Mouse (Mus musculus): ENCODE data around the gene Nucks1. TPM values are rescaled to one million over a fixed set of nuclear protein-coding genes. Genes with fewer than 3 reads are reported as not detected.
"Not testable (repeated sequence)": the region's sequence is repeated elsewhere in the genome, so short reads cannot be mapped to it uniquely, and the experiment has no call there.

The Nucks1 gene
- polyA plus RNA-seq, 1 experiment from 2014 or later: 59.4 TPM

- Histone ChIP-seq H3K36me3 (ENCODE audit: control insufficient read depth, insufficient read depth) (no peaks in the 10 kb centered on the region), H3K9me3 (ENCODE audit: control insufficient read depth, low read length) (no peaks in the 10 kb centered on the region), H3K4me3 (replicated peaks; ENCODE audit: low read length) (no peak overlapping the region), H3K27me3 (replicated peaks; ENCODE audit: control insufficient read depth, insufficient read depth, low read length) (no peaks in the 10 kb centered on the region), H3K4me2 (ENCODE audit: low read length) (no peak overlapping the region), H3K9ac (replicated peaks; ENCODE audit: low read depth, low read length) (no peak overlapping the region), H3K4me1 (replicated peaks; ENCODE audit: control insufficient read depth, insufficient read depth, low read length) (peaks cover 3% of the 10 kb centered on the region), H3K27ac (ENCODE audit: low read length) (no peak overlapping the region)
- no peak for ATAC-seq
- WGBS: 63% methylated on average over 2 of the region's 2 CpGs
These were observed 27.5 kb upstream of the Nucks1 start for GRCm38 (mm10) chr1:131882787-131883186.

DNA sequence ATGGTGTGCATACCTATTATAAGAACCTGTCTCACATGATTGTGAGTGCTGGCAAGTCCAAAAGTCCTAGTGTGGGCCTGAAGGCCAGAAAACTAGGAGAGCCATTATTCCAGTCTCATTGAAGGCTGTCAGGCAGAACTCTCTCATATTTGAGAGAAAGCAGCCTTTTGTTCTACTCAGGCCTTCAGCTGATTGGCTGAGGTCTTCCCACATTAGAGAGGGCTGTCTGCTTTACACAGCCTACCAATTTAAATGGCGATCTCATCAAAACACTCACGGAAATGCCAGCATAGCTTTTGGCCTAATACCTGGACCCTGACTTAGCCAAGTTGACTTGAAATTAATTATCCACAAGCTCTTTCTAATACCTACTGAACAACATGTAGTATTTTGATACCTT, 24.2 kb upstream of the Nucks1 start:
- H3K27me3 ChIP-seq (replicated peaks; ENCODE audit: control insufficient read depth, insufficient read depth, low read length): no peaks in the 10 kb centered on the region
- no peaks in the 10 kb centered on the region for H3K36me3 ChIP-seq (ENCODE audit: control insufficient read depth, insufficient read depth)
- no peak overlapping the region for H3K9ac ChIP-seq (replicated peaks; ENCODE audit: low read depth, low read length)
- H3K4me2 ChIP-seq (ENCODE audit: low read length): no peak overlapping the region
- 32% methylated on average over 2 of the region's 2 CpGs for WGBS
- peak overlapping the region; percentile 62 for H3K27ac ChIP-seq (ENCODE audit: low read length)
- H3K9me3 ChIP-seq (ENCODE audit: control insufficient read depth, low read length): no peaks in the 10 kb centered on the region
- H3K4me1 ChIP-seq (replicated peaks; ENCODE audit: control insufficient read depth, insufficient read depth, low read length): peaks cover 3% of the 10 kb centered on the region
- peak; percentile 64; the same call in 1 of the 2 replicates for ATAC-seq
- no peak overlapping the region for H3K4me3 ChIP-seq (replicated peaks; ENCODE audit: low read length)

DNA sequence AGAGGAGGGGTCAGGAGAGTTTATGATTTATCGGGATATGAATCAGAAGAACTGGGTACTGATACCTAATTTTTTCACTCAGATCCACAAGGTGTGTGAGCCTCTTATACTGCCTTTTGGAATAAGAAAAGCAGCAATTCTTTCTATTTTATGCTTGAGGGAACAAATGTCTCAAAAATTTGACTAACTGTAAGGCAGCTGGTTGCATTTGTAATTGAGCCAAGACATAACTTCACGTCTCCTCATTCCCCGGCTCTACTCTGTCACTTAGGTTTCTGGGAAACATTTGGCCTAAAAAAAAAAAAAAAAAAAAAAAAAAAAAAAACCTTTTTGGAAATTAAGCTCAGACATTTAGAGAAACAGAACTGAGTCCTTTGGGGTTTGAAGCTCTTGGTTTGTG, 23.7 kb upstream of the Nucks1 start:
- Histone ChIP-seq H3K36me3 (ENCODE audit: control insufficient read depth, insufficient read depth) (no peaks in the 10 kb centered on the region), H3K9ac (replicated peaks; ENCODE audit: low read depth, low read length) (no peak overlapping the region), H3K4me2 (ENCODE audit: low read length) (no peak overlapping the region), H3K4me3 (replicated peaks; ENCODE audit: low read length) (no peak overlapping the region), H3K4me1 (replicated peaks; ENCODE audit: control insufficient read depth, insufficient read depth, low read length) (peaks cover 3% of the 10 kb centered on the region), H3K27me3 (replicated peaks; ENCODE audit: control insufficient read depth, insufficient read depth, low read length) (no peaks in the 10 kb centered on the region), H3K9me3 (ENCODE audit: control insufficient read depth, low read length) (no peaks in the 10 kb centered on the region), H3K27ac (ENCODE audit: low read length) (peak overlapping the region; percentile 62)
- ATAC-seq: peak; percentile 52; the same call in 1 of the 2 replicates
- WGBS: 58% methylated on average over 3 of the region's 3 CpGs

- no peak overlapping the region for H3K4me2 ChIP-seq (ENCODE audit: low read length)
- H3K36me3 ChIP-seq (ENCODE audit: control insufficient read depth, insufficient read depth): no peaks in the 10 kb centered on the region
- peaks cover 3% of the 10 kb centered on the region for H3K4me1 ChIP-seq (replicated peaks; ENCODE audit: control insufficient read depth, insufficient read depth, low read length)
- no peak overlapping the region for H3K4me3 ChIP-seq (replicated peaks; ENCODE audit: low read length)
- no peak overlapping the region for H3K27ac ChIP-seq (ENCODE audit: low read length)
- H3K9ac ChIP-seq (replicated peaks; ENCODE audit: low read depth, low read length): no peak overlapping the region
- no peaks in the 10 kb centered on the region for H3K9me3 ChIP-seq (ENCODE audit: control insufficient read depth, low read length)
- ATAC-seq: no peak
- WGBS: 83% methylated on average over 6 of the region's 6 CpGs
- H3K27me3 ChIP-seq (replicated peaks; ENCODE audit: control insufficient read depth, insufficient read depth, low read length): no peaks in the 10 kb centered on the region
These were observed 20.2 kb upstream of the Nucks1 start for GRCm38 (mm10) chr1:131890043-131890658.

DNA sequence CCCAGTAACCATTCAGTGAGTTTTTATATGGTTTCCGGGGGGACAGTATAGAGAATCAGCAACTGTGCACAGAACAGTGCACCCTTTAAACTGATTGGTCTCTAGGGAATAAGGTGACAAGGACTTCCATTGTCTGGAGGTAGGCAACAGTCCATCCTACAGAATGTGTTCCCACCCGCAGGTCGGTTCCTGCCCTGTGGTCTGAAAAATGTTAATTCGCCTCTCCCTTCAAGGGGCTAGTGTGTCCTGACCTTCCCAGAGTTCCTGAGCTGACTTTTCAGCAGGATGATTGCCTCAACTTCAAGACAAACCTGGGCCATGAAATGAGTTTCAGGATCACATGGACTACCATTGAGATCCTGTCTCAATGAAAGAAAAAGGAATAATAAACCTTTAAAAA, 18.9 kb upstream of the Nucks1 start:
- Histone ChIP-seq H3K36me3 (ENCODE audit: control insufficient read depth, insufficient read depth) (no peaks in the 10 kb centered on the region), H3K27me3 (replicated peaks; ENCODE audit: control insufficient read depth, insufficient read depth, low read length) (no peaks in the 10 kb centered on the region), H3K9ac (replicated peaks; ENCODE audit: low read depth, low read length) (no peak overlapping the region), H3K4me3 (replicated peaks; ENCODE audit: low read length) (no peak overlapping the region), H3K4me1 (replicated peaks; ENCODE audit: control insufficient read depth, insufficient read depth, low read length) (peaks cover 3% of the 10 kb centered on the region), H3K4me2 (ENCODE audit: low read length) (no peak overlapping the region), H3K9me3 (ENCODE audit: control insufficient read depth, low read length) (no peaks in the 10 kb centered on the region), H3K27ac (ENCODE audit: low read length) (no peak overlapping the region)
- no peak for ATAC-seq
- WGBS: 76% methylated on average over 4 of the region's 4 CpGs

DNA sequence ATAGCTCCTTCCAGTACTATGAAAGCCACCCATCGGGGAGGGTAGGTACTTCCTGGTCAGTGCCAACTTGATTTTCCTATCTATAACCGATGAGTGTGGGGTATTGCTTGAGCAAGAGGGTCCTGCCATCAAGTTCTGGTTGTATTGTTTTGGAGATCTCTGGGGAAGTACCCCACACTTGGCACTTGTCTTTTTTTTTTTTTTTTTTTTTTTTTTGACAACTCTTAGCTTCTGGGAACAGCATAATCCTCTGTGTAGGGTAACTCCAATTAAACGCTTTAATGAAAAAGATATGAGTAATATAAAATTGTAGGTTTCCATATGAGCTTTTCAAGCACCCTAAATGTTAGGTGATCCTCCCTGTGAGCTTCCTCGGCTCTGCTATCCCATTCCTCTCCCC, 7.7 kb upstream of the Nucks1 start:
- H3K4me1 ChIP-seq (replicated peaks; ENCODE audit: control insufficient read depth, insufficient read depth, low read length): no peaks in the 10 kb centered on the region
- H3K4me2 ChIP-seq (ENCODE audit: low read length): no peak overlapping the region
- WGBS: 94% methylated on average over 4 of the region's 4 CpGs
- no peaks in the 10 kb centered on the region for H3K9me3 ChIP-seq (ENCODE audit: control insufficient read depth, low read length)
- peaks cover 6% of the 10 kb centered on the region; the same call in 1 of the 2 replicates for H3K27me3 ChIP-seq (replicated peaks; ENCODE audit: control insufficient read depth, insufficient read depth, low read length)
- no peak overlapping the region for H3K4me3 ChIP-seq (replicated peaks; ENCODE audit: low read length)
- no peak overlapping the region for H3K27ac ChIP-seq (ENCODE audit: low read length)
- H3K36me3 ChIP-seq (ENCODE audit: control insufficient read depth, insufficient read depth): no peaks in the 10 kb centered on the region
- no peak overlapping the region for H3K9ac ChIP-seq (replicated peaks; ENCODE audit: low read depth, low read length)
- ATAC-seq: no peak

DNA sequence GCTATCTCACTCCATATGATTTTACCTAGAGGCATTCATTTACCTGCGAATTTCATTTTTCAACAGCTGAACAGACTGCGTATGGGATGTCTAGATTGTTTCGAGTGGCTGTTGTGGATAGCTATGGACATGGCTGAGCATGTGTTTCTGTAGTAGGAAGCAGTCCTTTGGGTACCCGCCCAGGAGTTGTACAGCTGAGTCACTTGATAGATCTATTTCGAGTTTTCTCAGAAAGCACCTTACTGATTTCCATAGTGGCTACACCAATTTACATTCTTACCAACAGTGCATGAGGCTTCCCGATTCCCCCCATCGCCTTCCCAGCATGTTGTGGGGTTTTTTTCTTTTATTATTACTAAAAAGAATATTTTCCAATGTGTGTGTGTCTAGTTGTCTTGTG, 7.1 kb upstream of the Nucks1 start:
- H3K27ac ChIP-seq (ENCODE audit: low read length): no peak overlapping the region
- H3K4me2 ChIP-seq (ENCODE audit: low read length): no peak overlapping the region
- no peak overlapping the region for H3K9ac ChIP-seq (replicated peaks; ENCODE audit: low read depth, low read length)
- no peaks in the 10 kb centered on the region for H3K36me3 ChIP-seq (ENCODE audit: control insufficient read depth, insufficient read depth)
- H3K27me3 ChIP-seq (replicated peaks; ENCODE audit: control insufficient read depth, insufficient read depth, low read length): peaks cover 7% of the 10 kb centered on the region; the same call in 1 of the 2 replicates
- H3K4me3 ChIP-seq (replicated peaks; ENCODE audit: low read length): no peak overlapping the region
- no peaks in the 10 kb centered on the region for H3K9me3 ChIP-seq (ENCODE audit: control insufficient read depth, low read length)
- no peaks in the 10 kb centered on the region for H3K4me1 ChIP-seq (replicated peaks; ENCODE audit: control insufficient read depth, insufficient read depth, low read length)
- 92% methylated on average over 7 of the region's 7 CpGs for WGBS
- no peak for ATAC-seq

- 13% methylated on average over 1 of the region's 1 CpGs for WGBS
- H3K27ac ChIP-seq (ENCODE audit: low read length): no peak overlapping the region
These were observed 4.8 kb upstream of the Nucks1 start for GRCm38 (mm10) chr1:131905497-131905896.

GRCm38 (mm10) chr1:131908456-131908855, 1.9 kb upstream of the Nucks1 start:
- Histone ChIP-seq H3K9ac (replicated peaks; ENCODE audit: low read depth, low read length) (no peak overlapping the region), H3K27me3 (replicated peaks; ENCODE audit: control insufficient read depth, insufficient read depth, low read length) (peaks cover 13% of the 10 kb centered on the region), H3K4me2 (ENCODE audit: low read length) (no peak overlapping the region), H3K4me3 (replicated peaks; ENCODE audit: low read length) (no peak overlapping the region), H3K9me3 (ENCODE audit: control insufficient read depth, low read length) (no peaks in the 10 kb centered on the region), H3K36me3 (ENCODE audit: control insufficient read depth, insufficient read depth) (no peaks in the 10 kb centered on the region), H3K27ac (ENCODE audit: low read length) (no peak overlapping the region), H3K4me1 (replicated peaks; ENCODE audit: control insufficient read depth, insufficient read depth, low read length) (peaks cover 16% of the 10 kb centered on the region)
- ATAC-seq: no peak
- WGBS: 92% methylated on average over 3 of the region's 3 CpGs

More at GRCm38 (mm10) chr1:131905497-131905896, 4.8 kb upstream of the Nucks1 start:
- Histone ChIP-seq H3K4me1 (replicated peaks; ENCODE audit: control insufficient read depth, insufficient read depth, low read length) (no peaks in the 10 kb centered on the region), H3K36me3 (ENCODE audit: control insufficient read depth, insufficient read depth) (no peaks in the 10 kb centered on the region), H3K27me3 (replicated peaks; ENCODE audit: control insufficient read depth, insufficient read depth, low read length) (peaks cover 13% of the 10 kb centered on the region), H3K4me2 (ENCODE audit: low read length) (no peak overlapping the region), H3K4me3 (replicated peaks; ENCODE audit: low read length) (no peak overlapping the region), H3K9me3 (ENCODE audit: control insufficient read depth, low read length) (no peaks in the 10 kb centered on the region), H3K9ac (replicated peaks; ENCODE audit: low read depth, low read length) (no peak overlapping the region)
- no peak for ATAC-seq

GRCm38 (mm10) chr1:131909236-131909635, 1.1 kb upstream of the Nucks1 start:
- not testable (repeated sequence) for H3K36me3 ChIP-seq (ENCODE audit: control insufficient read depth, insufficient read depth); ATAC-seq

More at GRCm38 (mm10) chr1:131909236-131909635, 1.1 kb upstream of the Nucks1 start:
- not testable (repeated sequence) for H3K9ac ChIP-seq (replicated peaks; ENCODE audit: low read depth, low read length); H3K4me3 ChIP-seq (replicated peaks; ENCODE audit: low read length); H3K4me2 ChIP-seq (ENCODE audit: low read length); H3K27ac ChIP-seq (ENCODE audit: low read length); H3K9me3 ChIP-seq (ENCODE audit: control insufficient read depth, low read length)
- H3K4me1 ChIP-seq (replicated peaks; ENCODE audit: control insufficient read depth, insufficient read depth, low read length): peaks cover 16% of the 10 kb centered on the region
- peaks cover 13% of the 10 kb centered on the region for H3K27me3 ChIP-seq (replicated peaks; ENCODE audit: control insufficient read depth, insufficient read depth, low read length)
- 95% methylated on average over 2 of the region's 2 CpGs for WGBS
